Mouse (Mus musculus) stomach, embryonic 16.5 days (tissue): Measurements from ENCODE around the gene Gm10226. TPM values are rescaled to one million over a fixed set of nuclear protein-coding genes. Genes with fewer than 3 reads are reported as not detected.
"Not testable (repeated sequence)": the region's sequence is repeated elsewhere in the genome, so short reads cannot be mapped to it uniquely, and the experiment has no call there.

Source experiments
- ATAC-seq: fragments of 200-750 bp; cut with Nextera tagmentation; 2 replicates; pipeline ENCODE4 v1.8.0; 2017; ENCODE audit warnings: moderate number of reproducible peaks, moderate TSS enrichment; ENCODE audit not compliant: insufficient read depth, low FRiP score
- H3K27ac ChIP-seq: fragments of 300-500 bp; sonication (generic); 2 replicates; pipeline ENCODE4 v1.5.1; 2014; ENCODE audit warnings: low read length
- H3K27me3 ChIP-seq: fragments of 300-500 bp; sonication (generic); 2 replicates; pipeline ENCODE4 v1.6.1; 2014; ENCODE audit warnings: low read length, control low read depth, mixed read lengths; ENCODE audit not compliant: control insufficient read depth, insufficient read depth
- H3K36me3 ChIP-seq: fragments of 300-500 bp; sonication (generic); 2 replicates; pipeline ENCODE4 v1.6.1; 2014; ENCODE audit warnings: low read length; ENCODE audit not compliant: control insufficient read depth, insufficient read depth
- H3K4me1 ChIP-seq: fragments of 300-500 bp; sonication (generic); 2 replicates; pipeline ENCODE4 v1.6.1; 2014; ENCODE audit warnings: low read length, control low read depth, mixed read lengths; ENCODE audit not compliant: control insufficient read depth, insufficient read depth
- H3K4me2 ChIP-seq: fragments of 300-500 bp; sonication (generic); 2 replicates; pipeline ENCODE4 v1.6.1; 2014; ENCODE audit warnings: low read depth, low read length, mixed read lengths
- H3K4me3 ChIP-seq: fragments of 300-500 bp; sonication (generic); replicated peaks from 2 replicates; pipeline ENCODE4 v1.5.1; 2014; ENCODE audit warnings: mild to moderate bottlenecking, low read length
- H3K9ac ChIP-seq: fragments of 300-500 bp; sonication (generic); 2 replicates; pipeline ENCODE4 v1.6.1; 2014; ENCODE audit warnings: low read length
- H3K9me3 ChIP-seq: fragments of 300-500 bp; sonication (generic); replicated peaks from 2 replicates; pipeline ENCODE4 v1.6.1; 2016; ENCODE audit warnings: low read length, control low read depth; ENCODE audit not compliant: control insufficient read depth
- WGBS: fragments of 180-500 bp; shearing (Covaris S2); extraction: QIAGEN DNeasy Blood & Tissue Kit; methylation state at CpG from one replicate; pipeline ENCODE4 v1.1.7; 2014; 5-methylcytosine and 5-hydroxymethylcytosine counted together
- polyA plus RNA-seq: library from polyadenylated mRNA; unstranded; fragments of >200 nt; fragmentation: Nextera tagmentation; extraction: Ambion mirVana; gene quantifications from 2 replicates; pipeline ENCODE4 v1.2.1, GENCODE M21; 2015

Gm10226 gene
- polyA plus RNA-seq, 1 experiment from 2014 or later: 6.8 TPM

DNA sequence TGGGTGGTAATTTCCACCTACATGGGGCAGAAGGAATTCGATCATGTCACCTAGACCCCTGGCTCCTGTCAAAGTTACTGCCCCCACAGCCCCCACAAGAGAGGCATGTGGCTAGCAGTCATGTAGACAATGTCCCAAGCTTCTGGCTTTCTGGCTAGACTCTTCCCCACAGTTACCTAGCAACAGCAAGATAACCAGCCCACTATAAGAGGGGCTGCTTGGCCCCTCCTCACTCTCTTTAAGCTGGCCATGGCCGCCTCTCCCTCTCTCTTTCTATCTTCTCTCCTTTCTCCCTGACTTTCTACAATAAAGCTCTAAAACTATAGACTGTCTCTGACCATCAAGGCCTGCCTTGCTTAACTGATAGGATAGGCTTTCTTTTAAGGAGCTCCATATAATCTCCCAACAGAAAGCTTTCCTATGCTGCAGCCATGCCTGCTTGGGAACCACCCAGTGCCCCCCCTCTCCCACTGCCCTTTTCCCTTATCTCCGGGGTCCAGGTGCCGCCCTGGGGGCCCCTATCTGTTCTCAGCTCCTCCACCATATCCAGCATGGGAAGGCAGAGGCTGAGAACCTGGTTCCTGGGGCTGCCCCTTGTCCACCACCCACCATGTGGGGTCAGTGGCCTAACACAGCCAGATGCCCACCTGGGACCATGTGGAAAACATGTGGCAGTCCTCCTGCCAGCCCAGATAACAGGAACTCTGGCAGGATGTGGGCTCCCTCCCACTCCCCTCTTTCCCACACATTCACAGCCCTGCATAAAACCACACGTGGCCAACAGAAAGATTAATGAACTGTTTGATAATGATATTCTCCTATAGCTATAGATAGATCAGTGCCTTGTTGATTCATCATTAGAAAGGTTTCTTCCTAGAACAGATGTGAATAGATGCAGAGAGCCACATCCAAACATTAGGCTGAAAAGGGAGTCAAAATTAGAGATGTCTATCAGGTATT lies 10.9 kb downstream of the Gm10226 start:
- Histone ChIP-seq H3K27ac (no peak overlapping the region), H3K4me2 (no peak overlapping the region), H3K4me1 (no peaks in the 10 kb centered on the region), H3K9ac (no peak overlapping the region), H3K9me3 (no peaks in the 10 kb centered on the region), H3K36me3 (no peaks in the 10 kb centered on the region), H3K27me3 (no peaks in the 10 kb centered on the region), H3K4me3 (no peak overlapping the region)
- ATAC-seq: no peak; the same call in 1 of the 2 replicates
- 33% methylated on average over 5 of the region's 5 CpGs for WGBS

DNA sequence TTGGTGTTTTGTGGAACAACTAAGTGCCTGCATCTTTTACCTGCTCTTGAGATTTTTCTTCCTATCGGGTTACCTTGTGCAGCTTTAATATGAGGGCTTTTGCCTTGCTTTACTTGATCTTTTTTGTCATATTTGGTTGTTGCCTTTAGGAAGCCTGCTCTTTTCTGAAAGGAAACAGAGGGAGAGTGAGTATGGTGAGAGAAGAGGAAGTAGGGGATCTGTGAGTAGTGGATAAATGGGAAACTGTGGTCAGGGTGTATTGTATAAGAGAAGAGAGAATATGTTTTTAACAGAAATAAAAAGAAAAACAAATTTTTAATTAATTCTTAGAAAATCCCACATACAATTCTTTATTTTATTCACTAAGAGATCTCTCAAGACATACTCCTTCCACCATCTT lies 11.8 kb downstream of the Gm10226 start:
- Histone ChIP-seq H3K27ac (no peak overlapping the region), H3K4me1 (peaks cover 1% of the 10 kb centered on the region; the same call in 1 of the 2 replicates), H3K9me3 (no peaks in the 10 kb centered on the region), H3K27me3 (no peaks in the 10 kb centered on the region), H3K9ac (no peak overlapping the region), H3K36me3 (no peaks in the 10 kb centered on the region), H3K4me3 (no peak overlapping the region), H3K4me2 (no peak overlapping the region)
- ATAC-seq: no peak
- WGBS: 76% methylated on average over 1 of the region's 1 CpGs

GRCm38 (mm10) chr17:21707343-21707996 lies 15.8 kb downstream of the Gm10226 start, which contains the start of gene Zfp760:
Gene Zfp760, plus strand, starts transcription at chr17:21707741.
- H3K27me3 ChIP-seq: no peaks in the 10 kb centered on the region
- H3K4me3 ChIP-seq: peak within 1 kb of the TSS; percentile 70
- peak within 1 kb of the TSS; percentile 56 for H3K4me2 ChIP-seq
- H3K4me1 ChIP-seq: peaks cover 6% of the 10 kb centered on the region; the same call in 1 of the 2 replicates
- no peaks in the 10 kb centered on the region for H3K9me3 ChIP-seq
- peak within 1 kb of the TSS; percentile 96 for H3K27ac ChIP-seq
- peak within 1 kb of the TSS; percentile 84 for H3K9ac ChIP-seq
- peaks cover 3% of the 10 kb centered on the region; the same call in 1 of the 2 replicates for H3K36me3 ChIP-seq
- WGBS: 4% methylated on average over 26 of the region's 26 CpGs
- peak; percentile 99 for ATAC-seq

GRCm38 (mm10) chr17:21708401-21708800 lies 16.7 kb downstream of the Gm10226 start:
- Histone ChIP-seq H3K4me1 (peaks cover 6% of the 10 kb centered on the region; the same call in 1 of the 2 replicates), H3K27me3 (no peaks in the 10 kb centered on the region), H3K9ac (peak overlapping the region; percentile 54), H3K4me3 (peak overlapping the region; percentile 70), H3K36me3 (peaks cover 3% of the 10 kb centered on the region; the same call in 1 of the 2 replicates), H3K9me3 (no peaks in the 10 kb centered on the region), H3K4me2 (peak overlapping the region; percentile 56), H3K27ac (peak overlapping the region; percentile 96; the same call in 1 of the 2 replicates)
- WGBS: 24% methylated on average over 2 of the region's 2 CpGs
- ATAC-seq: no peak

DNA sequence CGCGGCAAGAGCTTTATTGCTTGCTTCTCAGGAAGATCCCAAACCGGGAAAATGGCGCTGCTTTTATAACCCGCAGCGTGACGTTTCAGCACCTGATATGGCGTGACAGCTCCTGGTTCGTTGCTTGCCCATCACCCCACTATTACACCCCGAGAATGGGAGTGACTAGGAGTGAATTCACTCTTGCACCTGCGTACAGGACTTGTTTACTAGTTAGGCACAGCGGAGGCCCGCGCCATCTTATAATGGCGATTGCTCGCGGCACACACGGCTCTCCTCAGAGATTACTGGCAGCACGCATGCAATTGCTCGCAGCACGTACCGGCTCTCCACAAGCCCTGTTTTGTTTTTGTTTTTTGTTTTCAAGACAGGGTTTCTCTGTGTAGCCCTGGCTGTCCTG lies 38.8 kb downstream of the Gm10226 start, which contains the start of gene Zfp229:
Gene Zfp229, plus strand, starts transcription at position 301 of the 400 bp plus-strand sequence.
- not testable (repeated sequence) for ATAC-seq, H3K4me2 ChIP-seq, H3K27ac ChIP-seq, H3K9me3 ChIP-seq, H3K4me1 ChIP-seq, H3K9ac ChIP-seq, H3K36me3 ChIP-seq, H3K27me3 ChIP-seq, H3K4me3 ChIP-seq
- WGBS: 95% methylated on average over 9 of the region's 22 CpGs

DNA sequence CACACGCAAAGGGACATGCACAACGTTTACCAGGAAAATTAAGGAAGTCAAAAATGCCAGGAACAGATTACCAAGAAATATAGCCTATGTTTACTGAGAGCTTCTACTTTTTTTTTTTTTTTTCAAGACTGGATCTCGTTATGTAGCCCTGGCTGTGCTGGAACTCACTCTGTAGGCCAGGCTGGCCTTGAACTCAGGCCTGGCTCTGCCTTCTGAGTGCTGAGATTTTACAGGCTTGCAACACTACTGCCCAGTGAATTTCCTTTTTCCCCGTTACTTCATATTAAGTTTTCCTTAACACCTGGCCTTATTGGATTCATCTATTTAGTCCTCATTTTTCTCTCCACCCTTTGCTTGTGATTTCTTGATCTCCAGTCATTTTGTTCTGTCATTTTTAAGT lies 41.4 kb downstream of the Gm10226 start:
- ATAC-seq: no peak
- peak overlapping the region; percentile 56 for H3K4me3 ChIP-seq
- H3K4me2 ChIP-seq: peak overlapping the region; percentile 62
- no peaks in the 10 kb centered on the region for H3K4me1 ChIP-seq
- H3K27me3 ChIP-seq: no peaks in the 10 kb centered on the region
- H3K36me3 ChIP-seq: peaks cover 2% of the 10 kb centered on the region; the same call in 1 of the 2 replicates
- H3K27ac ChIP-seq: peak overlapping the region; percentile 50
- H3K9me3 ChIP-seq: no peaks in the 10 kb centered on the region
- 76% methylated on average over 4 of the region's 4 CpGs for WGBS
- H3K9ac ChIP-seq: no peak overlapping the region

DNA sequence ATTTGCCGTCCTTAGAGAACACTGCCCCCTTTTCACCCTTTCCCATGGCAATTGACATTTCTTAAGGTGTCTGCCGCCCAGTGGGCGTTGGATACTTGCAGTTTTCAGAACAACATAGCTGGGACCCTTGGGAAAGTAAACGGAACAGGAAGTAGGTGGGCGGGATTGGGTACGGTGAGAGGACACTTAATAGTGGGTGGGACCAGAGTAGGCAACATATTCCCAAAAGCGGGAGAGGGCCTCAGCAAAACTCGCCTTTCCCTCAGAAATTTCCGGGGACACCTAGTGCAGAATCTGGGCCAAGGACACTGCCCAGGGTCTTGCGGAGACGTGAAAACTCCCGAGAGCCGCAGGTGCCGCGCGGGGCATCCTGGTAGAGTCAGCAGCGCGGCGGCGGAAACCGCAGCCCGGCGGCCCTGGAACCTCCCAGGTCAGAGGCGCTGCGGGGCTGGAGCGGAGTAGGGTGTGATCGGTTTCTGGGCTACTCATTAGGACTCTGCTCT lies 41.9 kb downstream of the Gm10226 start:
- no peaks in the 10 kb centered on the region for H3K9me3 ChIP-seq
- no peaks in the 10 kb centered on the region for H3K27me3 ChIP-seq
- peak overlapping the region; percentile 62 for H3K4me2 ChIP-seq
- peaks cover 3% of the 10 kb centered on the region; the same call in 1 of the 2 replicates for H3K36me3 ChIP-seq
- peak overlapping the region; percentile 69 for H3K9ac ChIP-seq
- no peaks in the 10 kb centered on the region for H3K4me1 ChIP-seq
- H3K27ac ChIP-seq: peak overlapping the region; percentile 50
- H3K4me3 ChIP-seq: peak overlapping the region; percentile 56
- WGBS: under 1% methylated on average over 27 of the region's 27 CpGs
- peak; percentile 96 for ATAC-seq
